Mouse (Mus musculus) erythroblast, embryonic 14.5 days (primary cell): ENCODE results near the gene Dctn2.

Experiments
- GATA1 ChIP-seq: IDR thresholded peaks from 2 replicates; pipeline ENCODE4 v1.6.1; 2012; ENCODE audit warnings: low read length, inconsistent platforms, mixed read lengths
- TAL1 ChIP-seq: IDR thresholded peaks from 3 replicates; pipeline ENCODE4 v1.6.1; 2012; ENCODE audit warnings: low read length, inconsistent platforms, mixed read lengths

GRCm38 (mm10) chr10:127293590-127294113 is 27.5 kb downstream of the Dctn2 start:
- TF ChIP-seq GATA1 (no peak), TAL1 (no peak)
